Mouse (Mus musculus) CD4-positive naive resting alpha-beta T cell, adult 57 days (primary cell): ENCODE results near the gene Insm2. TPM values are rescaled to one million over a fixed set of nuclear protein-coding genes. Genes with fewer than 3 reads are reported as not detected.

Source experiments
- total RNA-seq: library from RNA; stranded (reverse); gene quantifications from one replicate; pipeline ENCODE4 v1.2.4, GENCODE M21; 2023

Insm2 gene
- not detected for total RNA-seq

DNA sequence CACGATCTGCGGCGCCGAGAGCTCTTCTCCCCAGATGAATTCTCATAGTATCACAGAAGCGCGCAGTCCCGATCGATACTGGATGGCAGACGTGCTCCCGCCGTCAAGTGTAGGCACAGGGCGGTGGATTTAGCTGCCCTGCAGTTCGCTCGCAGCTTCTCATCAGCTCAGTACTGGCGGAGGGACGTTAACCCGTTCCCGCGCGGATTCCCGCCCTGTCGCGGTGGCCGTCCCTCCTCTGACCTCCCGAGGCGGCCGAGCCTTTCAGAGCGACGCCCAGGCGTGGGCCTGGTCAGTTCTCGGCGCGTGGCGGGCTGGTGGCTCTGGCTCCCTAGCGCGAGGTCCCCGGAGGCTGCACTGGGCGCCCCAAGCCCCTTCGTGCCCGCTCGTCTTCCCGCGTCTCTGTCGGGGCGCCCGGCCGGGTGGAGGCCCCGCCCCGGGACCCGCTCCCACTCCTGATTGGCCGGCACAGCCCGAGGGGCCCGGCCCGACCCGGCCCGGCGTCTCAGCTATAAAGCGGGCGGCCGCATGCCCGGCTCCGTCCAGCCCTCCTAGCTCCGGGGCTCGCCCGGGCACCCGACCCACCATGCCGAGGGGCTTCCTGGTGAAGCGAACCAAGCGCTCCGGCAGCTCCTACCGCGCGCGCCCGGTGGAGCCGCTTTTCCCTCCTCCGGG lies at the start of gene Insm2:
Insm2 (plus strand) TSS at position 541 of the 675 bp plus-strand sequence.

DNA sequence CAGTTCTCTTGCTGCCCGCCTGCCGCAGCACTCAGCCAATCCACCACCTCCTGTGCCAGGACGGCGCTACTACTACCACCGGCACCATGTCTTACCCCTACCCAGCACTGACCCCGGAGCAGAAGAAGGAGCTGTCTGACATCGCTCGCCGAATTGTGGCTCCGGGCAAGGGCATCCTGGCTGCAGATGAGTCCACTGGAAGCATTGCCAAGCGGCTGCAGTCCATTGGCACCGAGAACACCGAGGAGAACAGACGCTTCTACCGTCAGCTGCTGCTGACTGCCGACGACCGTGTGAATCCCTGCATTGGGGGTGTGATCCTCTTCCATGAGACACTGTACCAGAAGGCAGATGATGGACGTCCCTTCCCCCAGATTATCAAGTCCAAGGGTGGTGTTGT lies 34.0 kb upstream of the Insm2 start, which contains the start of gene Aldoart2:
Aldoart2 (plus strand) TSS at position 34 of the 400 bp plus-strand sequence.

Other genes starting within 250 kb of the Insm2 start
- 106 TPM for gene Psma6, start 215.2 kb upstream of the Insm2 start, total RNA-seq
- gene Nfkbia, start 106.8 kb upstream of the Insm2 start, total RNA-seq = 399 TPM
- gene Aldoart2, start 34.2 kb upstream of the Insm2 start, total RNA-seq = not detected
- gene Ralgapa1, start 221.7 kb downstream of the Insm2 start, total RNA-seq = 65.0 TPM
- 32.3 TPM for gene Brms1l, start 236.9 kb downstream of the Insm2 start, total RNA-seq